Mouse (Mus musculus): Measurements from ENCODE around the gene Pkd1l1. TPM values are rescaled to one million over a fixed set of nuclear protein-coding genes. Genes with fewer than 3 reads are reported as not detected.

The Pkd1l1 gene
- polyA plus RNA-seq, 1 experiment from 2014 or later = 0.02 TPM

DNA sequence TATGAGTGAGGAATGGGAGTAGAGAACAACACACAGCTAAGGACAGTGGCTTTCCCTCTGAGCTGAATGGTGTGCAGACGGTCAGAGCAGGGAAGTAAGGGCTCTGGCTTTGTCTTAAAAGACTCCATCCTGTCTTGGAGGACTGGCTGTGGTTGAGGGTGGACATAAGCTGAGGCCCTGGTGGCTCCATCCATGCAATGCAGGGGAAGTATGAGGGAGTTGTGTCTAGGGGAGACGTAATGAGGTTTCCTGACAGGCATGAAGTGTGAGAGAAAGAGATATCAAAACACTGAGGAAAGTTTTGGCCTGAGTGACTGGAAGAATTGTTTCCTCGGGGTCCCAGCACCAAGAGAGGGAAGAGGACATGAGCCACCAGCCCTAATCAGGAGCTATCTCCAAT lies 24.2 kb downstream of the Pkd1l1 start:
- ATAC-seq (peak; percentile 32; the same call in 1 of the 2 replicates), DNase-seq (ENCODE audit: low spot score) (peak; percentile 30)
- Histone ChIP-seq H3K4me3 (ENCODE audit: low read depth, low read length) (no peak overlapping the region), H3K36me3 (ENCODE audit: insufficient read depth, low read length) (no peaks in the 10 kb centered on the region), H3K27ac (ENCODE audit: low read length) (no peak overlapping the region), H3K9me3 (ENCODE audit: low read length) (no peaks in the 10 kb centered on the region), H3K4me2 (replicated peaks; ENCODE audit: low read depth, low read length) (no peak overlapping the region), H3K9ac (replicated peaks; ENCODE audit: low read depth) (no peak overlapping the region), H3K4me1 (ENCODE audit: insufficient read depth, low read depth, low read length) (no peaks in the 10 kb centered on the region), H3K27me3 (replicated peaks; ENCODE audit: insufficient read depth, low read length) (no peaks in the 10 kb centered on the region)
- WGBS = 32% methylated on average over 3 of the region's 3 CpGs
- TF ChIP-seq CTCF (IDR thresholded peaks at IDR 0.05) (no peak; the same call in 1 of the 2 replicates), EP300 (IDR thresholded peaks at IDR 0.05) (no peak)

DNA sequence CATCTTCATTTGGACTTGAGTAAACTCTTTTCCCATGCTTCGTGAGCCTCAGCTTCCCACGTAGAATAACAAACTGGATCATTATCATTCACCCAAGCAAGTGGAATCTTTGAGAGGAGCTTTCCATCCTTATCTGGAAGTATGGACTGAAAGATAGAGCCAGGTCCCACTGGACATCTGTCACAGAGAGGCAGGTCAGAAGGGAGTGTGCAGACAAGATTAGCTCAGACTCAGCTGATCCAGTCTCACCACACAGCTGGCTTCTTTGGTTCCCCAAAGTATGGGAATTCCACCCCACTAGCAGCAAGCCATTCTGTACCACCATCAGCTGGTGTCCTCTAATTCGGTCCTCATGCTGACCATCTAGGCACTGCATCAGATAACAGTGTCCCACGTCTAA lies 29.0 kb downstream of the Pkd1l1 start:
- 72% methylated on average over 4 of the region's 4 CpGs for WGBS
- Histone ChIP-seq H3K4me2 (replicated peaks; ENCODE audit: low read depth, low read length) (no peak overlapping the region), H3K4me1 (ENCODE audit: insufficient read depth, low read depth, low read length) (no peaks in the 10 kb centered on the region), H3K36me3 (ENCODE audit: insufficient read depth, low read length) (no peaks in the 10 kb centered on the region), H3K27me3 (replicated peaks; ENCODE audit: insufficient read depth, low read length) (no peaks in the 10 kb centered on the region), H3K27ac (ENCODE audit: low read length) (no peak overlapping the region), H3K9me3 (ENCODE audit: low read length) (no peaks in the 10 kb centered on the region), H3K4me3 (ENCODE audit: low read depth, low read length) (no peak overlapping the region), H3K9ac (replicated peaks; ENCODE audit: low read depth) (no peak overlapping the region)
- no peak for TF ChIP-seq CTCF (IDR thresholded peaks at IDR 0.05)
- TF ChIP-seq EP300 (IDR thresholded peaks at IDR 0.05) = no peak
- no peak for ATAC-seq
- DNase-seq (ENCODE audit: low spot score) = no peak

- no peak overlapping the region for H3K9ac ChIP-seq (replicated peaks; ENCODE audit: low read depth)
- no peak overlapping the region for H3K4me3 ChIP-seq (ENCODE audit: low read depth, low read length)
- no peaks in the 10 kb centered on the region for H3K4me1 ChIP-seq (ENCODE audit: insufficient read depth, low read depth, low read length)
- no peaks in the 10 kb centered on the region for H3K36me3 ChIP-seq (ENCODE audit: insufficient read depth, low read length)
- H3K27ac ChIP-seq (ENCODE audit: low read length) = no peak overlapping the region
- DNase-seq (ENCODE audit: low spot score) = no peak
- no peak for ATAC-seq
- H3K27me3 ChIP-seq (replicated peaks; ENCODE audit: insufficient read depth, low read length) = no peaks in the 10 kb centered on the region
- H3K9me3 ChIP-seq (ENCODE audit: low read length) = no peaks in the 10 kb centered on the region
- no peak overlapping the region for H3K4me2 ChIP-seq (replicated peaks; ENCODE audit: low read depth, low read length)
- TF ChIP-seq EP300 (IDR thresholded peaks at IDR 0.05) (no peak), CTCF (IDR thresholded peaks at IDR 0.05) (no peak)
- 44% methylated on average over 2 of the region's 2 CpGs for WGBS
Observed at GRCm38 (mm10) chr11:8942446-8942845, 30.6 kb downstream of the Pkd1l1 start.

GRCm38 (mm10) chr11:8936431-8937110 lies 36.5 kb downstream of the Pkd1l1 start:
- H3K4me1 ChIP-seq (ENCODE audit: insufficient read depth, low read depth, low read length) = no peaks in the 10 kb centered on the region
- WGBS = 83% methylated on average over 9 of the region's 9 CpGs
- ATAC-seq = no peak

GRCm38 (mm10) chr11:8916081-8916671 lies 56.9 kb downstream of the Pkd1l1 start:
- Histone ChIP-seq H3K4me3 (ENCODE audit: low read depth, low read length) (no peak overlapping the region), H3K4me1 (ENCODE audit: insufficient read depth, low read depth, low read length) (no peaks in the 10 kb centered on the region), H3K27ac (ENCODE audit: low read length) (no peak overlapping the region), H3K9me3 (ENCODE audit: low read length) (no peaks in the 10 kb centered on the region), H3K36me3 (ENCODE audit: insufficient read depth, low read length) (no peaks in the 10 kb centered on the region), H3K4me2 (replicated peaks; ENCODE audit: low read depth, low read length) (no peak overlapping the region), H3K27me3 (replicated peaks; ENCODE audit: insufficient read depth, low read length) (no peaks in the 10 kb centered on the region), H3K9ac (replicated peaks; ENCODE audit: low read depth) (no peak overlapping the region)
- TF ChIP-seq EP300 (IDR thresholded peaks at IDR 0.05) = no peak
- whole genome bisulfite sequencing = 78% methylated on average over 8 of the region's 8 CpGs
- ATAC-seq (no peak), DNase-seq (ENCODE audit: low spot score) (no peak)

More at GRCm38 (mm10) chr11:8936431-8937110, 36.5 kb downstream of the Pkd1l1 start:
- TF ChIP-seq EP300 (IDR thresholded peaks at IDR 0.05) = no peak
- TF ChIP-seq CTCF (IDR thresholded peaks at IDR 0.05) = no peak
- H3K4me2 ChIP-seq (replicated peaks; ENCODE audit: low read depth, low read length) = no peak overlapping the region
- H3K36me3 ChIP-seq (ENCODE audit: insufficient read depth, low read length) = no peaks in the 10 kb centered on the region
- H3K9me3 ChIP-seq (ENCODE audit: low read length) = no peaks in the 10 kb centered on the region
- no peaks in the 10 kb centered on the region for H3K27me3 ChIP-seq (replicated peaks; ENCODE audit: insufficient read depth, low read length)
- H3K9ac ChIP-seq (replicated peaks; ENCODE audit: low read depth) = no peak overlapping the region
- no peak for DNase-seq (ENCODE audit: low spot score)
- no peak overlapping the region for H3K27ac ChIP-seq (ENCODE audit: low read length)
- H3K4me3 ChIP-seq (ENCODE audit: low read depth, low read length) = no peak overlapping the region

DNA sequence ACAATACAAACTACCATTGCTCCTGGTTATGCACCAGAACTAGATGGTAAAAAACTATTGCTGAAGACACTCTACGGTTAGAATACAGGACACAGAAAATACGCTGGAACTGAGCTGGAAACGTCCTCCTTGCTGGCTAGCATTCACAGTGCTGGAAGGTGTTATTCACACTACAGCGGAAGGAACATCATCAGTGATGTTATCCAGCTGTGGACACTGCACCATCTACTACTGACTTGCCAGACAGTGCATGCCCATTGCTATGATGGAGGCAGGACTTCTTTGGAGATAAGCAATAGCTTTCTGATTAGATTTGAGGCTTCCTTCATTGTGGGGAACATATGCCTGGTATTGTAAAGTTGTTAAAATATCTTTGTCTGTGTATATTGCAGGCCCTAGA lies 90.3 kb downstream of the Pkd1l1 start:
- no peak for TF ChIP-seq CTCF (IDR thresholded peaks at IDR 0.05)
- TF ChIP-seq EP300 (IDR thresholded peaks at IDR 0.05) = no peak
- no peak for ATAC-seq

More for the DNA sequence above, 90.3 kb downstream of the Pkd1l1 start:
- Histone ChIP-seq H3K36me3 (ENCODE audit: insufficient read depth, low read length) (no peaks in the 10 kb centered on the region), H3K27me3 (replicated peaks; ENCODE audit: insufficient read depth, low read length) (no peaks in the 10 kb centered on the region), H3K27ac (ENCODE audit: low read length) (no peak overlapping the region), H3K4me1 (ENCODE audit: insufficient read depth, low read depth, low read length) (no peaks in the 10 kb centered on the region), H3K4me2 (replicated peaks; ENCODE audit: low read depth, low read length) (no peak overlapping the region), H3K9ac (replicated peaks; ENCODE audit: low read depth) (no peak overlapping the region), H3K9me3 (ENCODE audit: low read length) (no peaks in the 10 kb centered on the region), H3K4me3 (ENCODE audit: low read depth, low read length) (no peak overlapping the region)
- 61% methylated on average over 4 of the region's 4 CpGs for WGBS
- peak; percentile 13 for DNase-seq (ENCODE audit: low spot score)

Data from lung, postnatal 0 days (tissue).